Mouse (Mus musculus): ENCODE data around the gene Galnt7. TPM values are rescaled to one million over a fixed set of nuclear protein-coding genes. Genes with fewer than 3 reads are reported as not detected.

Gene Galnt7
- polyA plus RNA-seq, 1 experiment, result 8.2 TPM

DNA sequence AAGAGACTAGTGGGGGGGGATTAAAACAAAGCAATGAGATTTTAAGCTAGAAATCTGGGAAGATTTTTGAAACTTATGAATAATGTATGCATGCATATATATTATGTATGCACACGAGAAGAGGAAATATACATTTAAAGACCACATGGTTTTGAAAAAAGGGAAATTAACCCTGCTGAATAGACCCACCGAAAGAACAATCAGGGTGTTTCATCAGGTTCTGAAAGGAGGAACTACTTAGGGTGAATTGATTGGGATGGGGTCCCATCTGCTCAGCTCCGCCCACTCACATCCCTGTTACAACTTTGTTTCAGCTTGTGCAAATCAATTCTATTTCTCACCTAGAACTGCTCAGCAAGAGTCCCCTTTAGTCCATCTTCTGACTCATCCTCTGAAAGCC lies 57.0 kb downstream of the Galnt7 start:
- peak; percentile 47 for DNase-seq (ENCODE audit: low read depth)
- TF ChIP-seq POLR2A (IDR thresholded peaks at IDR 0.05; ENCODE audit: borderline replicate concordance, extremely low read depth, insufficient read depth, insufficient read length, poor library complexity, severe bottlenecking) (no peak), CTCF (IDR thresholded peaks at IDR 0.05; ENCODE audit: borderline replicate concordance, extremely low read depth, insufficient read depth, insufficient read length) (no peak)

DNA sequence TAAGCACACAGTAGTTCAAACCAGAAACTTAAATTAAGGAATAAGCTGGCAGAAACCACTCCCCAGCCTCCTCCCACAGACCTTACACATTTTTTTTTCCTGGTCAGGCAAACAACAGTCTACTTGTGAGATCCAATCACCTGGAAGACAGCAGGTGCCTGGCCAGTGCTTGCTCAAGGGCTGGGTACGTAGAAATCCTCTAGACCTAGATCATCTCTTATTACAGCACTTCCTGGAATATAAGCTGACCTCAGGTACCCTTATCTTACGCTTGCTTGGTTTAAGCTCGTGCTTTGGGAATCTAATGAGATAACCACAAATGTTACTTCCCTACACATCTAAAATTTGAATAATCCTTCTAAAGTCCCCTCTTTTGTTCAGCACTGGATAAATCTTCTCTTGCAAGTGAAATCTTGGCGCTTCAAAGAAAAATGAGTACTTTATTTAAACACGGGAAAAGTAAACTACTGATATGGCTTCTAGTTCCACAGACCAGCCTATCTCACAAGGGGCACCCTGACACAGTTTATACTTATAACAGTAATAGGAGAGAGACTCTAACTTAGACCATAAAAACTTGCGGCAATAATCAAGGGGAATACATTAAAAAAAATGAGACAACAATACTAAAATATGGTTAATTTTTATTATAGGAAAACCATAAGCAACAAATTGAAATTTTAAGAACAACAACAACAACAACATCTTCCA lies 58.5 kb downstream of the Galnt7 start:
- DNase-seq (ENCODE audit: low read depth), result no peak
- TF ChIP-seq CTCF (IDR thresholded peaks at IDR 0.05; ENCODE audit: borderline replicate concordance, extremely low read depth, insufficient read depth, insufficient read length) (no peak), POLR2A (IDR thresholded peaks at IDR 0.05; ENCODE audit: borderline replicate concordance, extremely low read depth, insufficient read depth, insufficient read length, poor library complexity, severe bottlenecking) (no peak)

DNA sequence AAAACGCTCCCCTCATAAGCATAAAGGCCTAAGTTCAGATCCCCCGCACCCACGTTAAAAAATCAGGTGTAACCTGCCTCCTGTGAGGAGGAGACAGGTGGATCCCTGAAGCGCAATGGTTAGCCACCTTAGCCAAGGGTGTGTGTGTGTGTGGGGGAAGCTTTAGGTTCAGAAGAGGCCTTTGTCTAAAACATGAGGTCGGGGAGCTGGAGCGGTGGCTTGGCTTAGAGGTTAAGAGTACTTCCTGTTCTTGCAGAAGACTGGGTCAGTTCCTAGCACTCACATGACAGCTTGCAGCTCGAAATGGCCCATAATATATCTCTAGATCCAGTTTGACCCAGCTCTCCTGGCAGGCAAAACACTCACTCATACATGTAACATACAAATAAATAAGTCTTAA lies 60.2 kb downstream of the Galnt7 start:
- TF ChIP-seq POLR2A (IDR thresholded peaks at IDR 0.05; ENCODE audit: borderline replicate concordance, extremely low read depth, insufficient read depth, insufficient read length, poor library complexity, severe bottlenecking) (no peak), CTCF (IDR thresholded peaks at IDR 0.05; ENCODE audit: borderline replicate concordance, extremely low read depth, insufficient read depth, insufficient read length) (no peak)
- DNase-seq (ENCODE audit: low read depth), result no peak

- no peak for TF ChIP-seq POLR2A (IDR thresholded peaks at IDR 0.05; ENCODE audit: borderline replicate concordance, extremely low read depth, insufficient read depth, insufficient read length, poor library complexity, severe bottlenecking)
- TF ChIP-seq CTCF (IDR thresholded peaks at IDR 0.05; ENCODE audit: borderline replicate concordance, extremely low read depth, insufficient read depth, insufficient read length), result no peak
- no peak for DNase-seq (ENCODE audit: low read depth)
Measured at GRCm38 (mm10) chr8:57591681-57592080, 61.2 kb downstream of the Galnt7 start.

DNA sequence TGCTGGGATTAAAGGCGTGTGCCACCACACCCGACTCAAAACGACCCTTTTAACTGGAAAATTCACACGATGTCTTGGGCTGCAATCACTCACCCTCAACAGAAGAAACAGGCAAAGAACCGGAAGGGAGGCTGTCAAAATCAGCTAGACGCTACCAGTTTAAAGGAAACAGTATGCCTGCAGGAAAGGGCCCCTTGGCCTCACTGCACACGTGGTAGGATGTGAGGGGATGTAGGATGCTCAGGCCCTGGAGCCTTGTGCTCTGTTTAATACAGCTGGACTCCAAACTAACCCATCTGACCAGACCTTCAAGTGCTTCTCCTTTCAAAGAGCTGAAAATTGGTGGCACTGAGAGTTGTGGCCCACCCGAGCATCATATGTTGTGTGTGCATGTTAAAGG lies 62.8 kb downstream of the Galnt7 start:
- DNase-seq (ENCODE audit: low read depth), result no peak
- no peak for TF ChIP-seq CTCF (IDR thresholded peaks at IDR 0.05; ENCODE audit: borderline replicate concordance, extremely low read depth, insufficient read depth, insufficient read length)
- no peak for TF ChIP-seq POLR2A (IDR thresholded peaks at IDR 0.05; ENCODE audit: borderline replicate concordance, extremely low read depth, insufficient read depth, insufficient read length, poor library complexity, severe bottlenecking)

DNA sequence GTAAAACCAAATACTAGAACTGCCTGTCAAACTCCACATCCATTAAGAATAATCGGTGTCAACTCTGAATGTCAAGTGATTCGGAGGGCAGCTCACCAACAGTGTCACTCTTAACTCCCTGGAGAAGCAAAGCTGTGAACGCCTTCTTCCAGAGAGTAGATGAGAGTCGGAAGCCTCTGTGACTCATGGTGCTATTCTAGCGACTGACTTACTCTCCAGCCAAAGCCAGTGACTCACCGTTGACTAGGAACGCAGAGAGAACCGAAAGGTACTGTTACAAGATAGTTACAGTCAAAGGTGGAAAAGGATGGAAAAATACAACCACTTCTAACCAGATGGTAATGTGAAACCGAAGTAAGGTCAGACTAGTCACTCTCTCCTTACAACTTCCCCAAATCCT lies 63.7 kb downstream of the Galnt7 start:
- no peak for TF ChIP-seq CTCF (IDR thresholded peaks at IDR 0.05; ENCODE audit: borderline replicate concordance, extremely low read depth, insufficient read depth, insufficient read length)
- TF ChIP-seq POLR2A (IDR thresholded peaks at IDR 0.05; ENCODE audit: borderline replicate concordance, extremely low read depth, insufficient read depth, insufficient read length, poor library complexity, severe bottlenecking), result no peak
- DNase-seq (ENCODE audit: low read depth), result no peak

DNA sequence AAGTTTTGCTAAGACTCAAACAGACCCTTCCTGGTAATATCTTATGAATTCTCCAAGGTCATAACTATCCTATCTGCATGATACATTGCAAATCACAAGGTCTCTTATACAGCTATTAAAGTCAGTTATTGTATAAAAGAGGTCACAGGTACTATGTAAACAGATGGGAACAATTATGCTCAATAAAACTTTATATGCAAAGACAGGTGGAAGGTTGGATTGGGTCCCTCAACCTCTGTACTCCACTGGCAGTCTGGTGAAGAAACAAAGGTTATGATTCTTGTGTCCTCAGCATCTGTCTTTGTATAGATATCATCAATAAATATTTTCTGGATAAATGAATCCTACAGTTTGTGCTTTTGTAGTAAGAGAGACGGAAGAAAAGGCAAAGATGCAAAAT lies 64.2 kb downstream of the Galnt7 start:
- no peak for DNase-seq (ENCODE audit: low read depth)
- no peak for TF ChIP-seq CTCF (IDR thresholded peaks at IDR 0.05; ENCODE audit: borderline replicate concordance, extremely low read depth, insufficient read depth, insufficient read length)
- no peak for TF ChIP-seq POLR2A (IDR thresholded peaks at IDR 0.05; ENCODE audit: borderline replicate concordance, extremely low read depth, insufficient read depth, insufficient read length, poor library complexity, severe bottlenecking)

GRCm38 (mm10) chr8:57586667-57587066 lies 66.2 kb downstream of the Galnt7 start:
- TF ChIP-seq POLR2A (IDR thresholded peaks at IDR 0.05; ENCODE audit: borderline replicate concordance, extremely low read depth, insufficient read depth, insufficient read length, poor library complexity, severe bottlenecking) (no peak), CTCF (IDR thresholded peaks at IDR 0.05; ENCODE audit: borderline replicate concordance, extremely low read depth, insufficient read depth, insufficient read length) (no peak)
- no peak for DNase-seq (ENCODE audit: low read depth)

- TF ChIP-seq CTCF (IDR thresholded peaks at IDR 0.05; ENCODE audit: borderline replicate concordance, extremely low read depth, insufficient read depth, insufficient read length) (no peak), POLR2A (IDR thresholded peaks at IDR 0.05; ENCODE audit: borderline replicate concordance, extremely low read depth, insufficient read depth, insufficient read length, poor library complexity, severe bottlenecking) (no peak)
- DNase-seq (ENCODE audit: low read depth), result no peak
Measured at GRCm38 (mm10) chr8:57585831-57586230, 67.0 kb downstream of the Galnt7 start.

DNA sequence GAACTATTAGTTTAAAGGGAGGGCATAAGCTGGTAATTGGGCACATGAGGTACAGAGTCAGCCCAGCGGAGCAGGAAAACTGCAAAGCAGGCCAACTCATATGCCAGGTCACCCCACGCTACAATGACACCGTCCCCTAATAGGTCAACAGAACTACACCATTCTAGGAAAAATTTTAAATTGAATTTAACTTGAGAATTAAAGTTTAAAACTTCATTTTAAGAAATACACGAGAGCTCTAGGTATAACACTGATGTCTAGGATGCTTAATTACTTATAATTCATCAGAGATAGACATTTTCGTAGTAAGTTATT lies 67.7 kb downstream of the Galnt7 start:
- TF ChIP-seq POLR2A (IDR thresholded peaks at IDR 0.05; ENCODE audit: borderline replicate concordance, extremely low read depth, insufficient read depth, insufficient read length, poor library complexity, severe bottlenecking), result no peak
- no peak for TF ChIP-seq CTCF (IDR thresholded peaks at IDR 0.05; ENCODE audit: borderline replicate concordance, extremely low read depth, insufficient read depth, insufficient read length)
- DNase-seq (ENCODE audit: low read depth), result no peak

DNA sequence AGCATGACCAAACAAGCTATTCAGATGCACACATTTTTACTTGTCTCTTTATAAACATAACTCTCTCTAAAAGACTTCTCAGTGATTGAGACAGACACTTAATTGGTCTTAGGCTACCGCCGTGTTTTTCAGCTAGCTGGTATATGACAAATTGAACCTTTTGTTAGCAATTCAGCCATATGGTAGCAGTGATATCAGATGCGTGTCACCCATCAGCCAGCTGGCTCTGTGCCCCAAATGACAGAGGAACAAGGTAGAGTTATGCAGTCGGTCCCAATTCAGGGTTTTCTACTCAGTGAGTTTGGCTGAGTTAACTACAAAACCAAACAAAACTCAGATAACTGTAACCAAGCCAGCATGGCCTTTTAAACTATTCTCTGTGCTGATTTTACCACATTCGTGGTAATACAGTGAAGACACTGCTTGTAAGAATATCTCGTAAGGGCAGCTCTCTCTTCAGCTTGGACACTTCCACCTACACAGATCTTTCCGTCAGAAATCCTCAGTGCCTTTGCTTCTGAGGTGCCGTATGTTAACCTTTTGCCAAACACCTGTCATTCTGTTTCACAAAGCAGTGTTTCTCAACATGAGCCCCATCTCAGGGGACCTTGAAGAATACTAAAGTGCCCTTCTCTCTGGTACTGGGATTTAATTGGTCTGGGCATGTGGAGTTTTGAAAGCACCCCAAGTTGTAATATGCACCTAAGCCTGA lies 68.3 kb downstream of the Galnt7 start:
- DNase-seq (ENCODE audit: low read depth), result peak; percentile 92
- TF ChIP-seq CTCF (IDR thresholded peaks at IDR 0.05; ENCODE audit: borderline replicate concordance, extremely low read depth, insufficient read depth, insufficient read length) (no peak), POLR2A (IDR thresholded peaks at IDR 0.05; ENCODE audit: borderline replicate concordance, extremely low read depth, insufficient read depth, insufficient read length, poor library complexity, severe bottlenecking) (no peak)

DNA sequence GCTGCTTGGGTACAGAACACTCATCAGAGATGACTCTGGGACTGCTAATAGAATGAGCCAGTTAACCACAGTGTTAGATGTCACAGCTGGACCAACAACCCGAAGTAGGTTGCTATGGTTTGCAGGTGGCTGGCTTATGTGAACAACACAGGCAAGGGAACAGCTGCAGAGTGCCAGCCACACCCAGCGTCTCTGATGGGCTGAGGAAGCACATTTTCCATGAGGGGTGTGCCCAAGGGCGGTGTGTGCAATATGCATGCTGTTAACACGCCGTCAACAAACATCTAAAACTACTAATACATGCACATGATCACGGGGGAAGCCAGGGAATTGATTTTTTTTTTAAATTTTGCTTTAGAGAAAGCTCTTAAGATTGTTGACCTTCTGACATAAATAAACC lies 73.0 kb downstream of the Galnt7 start:
- DNase-seq (ENCODE audit: low read depth), result peak; percentile 51
- TF ChIP-seq CTCF (IDR thresholded peaks at IDR 0.05; ENCODE audit: borderline replicate concordance, extremely low read depth, insufficient read depth, insufficient read length) (no peak), POLR2A (IDR thresholded peaks at IDR 0.05; ENCODE audit: borderline replicate concordance, extremely low read depth, insufficient read depth, insufficient read length, poor library complexity, severe bottlenecking) (no peak)

All from brain, embryonic 14.5 days (tissue).